Mouse (Mus musculus): Measurements from ENCODE around the gene Sigirr.

Gene Sigirr

DNA sequence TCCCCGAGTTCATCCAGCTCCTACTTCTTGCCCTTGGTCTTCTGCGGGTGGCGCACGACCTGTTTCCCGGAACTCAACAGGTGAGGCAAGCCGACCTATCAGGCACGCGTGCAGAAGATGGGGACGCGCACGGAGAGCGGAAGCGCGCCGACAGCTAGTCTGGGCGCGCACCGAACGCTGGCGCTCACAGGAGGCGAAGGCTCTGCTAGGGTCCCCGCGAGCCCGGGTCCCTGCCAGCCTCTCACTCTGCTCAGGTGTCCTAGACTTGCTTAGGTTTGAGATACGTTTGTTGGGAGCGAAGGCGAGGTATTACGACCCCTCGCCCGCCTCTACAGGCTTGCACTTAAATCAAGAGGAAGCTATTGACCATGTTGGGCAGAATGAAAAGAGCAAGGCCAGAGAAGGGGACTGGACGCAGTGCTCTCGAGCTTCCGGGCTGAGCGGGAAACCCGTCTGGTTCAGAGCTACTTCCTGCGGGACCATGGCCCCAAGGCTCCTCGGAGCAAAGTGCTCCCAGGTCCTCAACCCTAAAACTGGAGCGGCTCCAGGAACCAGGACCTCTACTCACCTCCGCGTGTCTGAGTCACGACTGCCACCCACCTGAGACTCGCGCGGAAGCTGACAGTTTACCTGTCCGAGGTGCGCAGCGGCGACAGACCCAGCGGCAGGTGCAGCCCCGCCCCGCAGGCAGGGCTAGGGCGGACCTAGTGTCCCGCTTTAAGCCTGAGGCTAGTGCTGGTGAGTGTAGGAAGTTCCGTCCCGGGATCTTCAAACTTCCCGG, at the start of gene Sigirr:
Gene Sigirr, minus strand, starts transcription at position 662 of the 781 bp plus-strand sequence.
- DNase-seq (ENCODE audit: low spot score): no peak

DNA sequence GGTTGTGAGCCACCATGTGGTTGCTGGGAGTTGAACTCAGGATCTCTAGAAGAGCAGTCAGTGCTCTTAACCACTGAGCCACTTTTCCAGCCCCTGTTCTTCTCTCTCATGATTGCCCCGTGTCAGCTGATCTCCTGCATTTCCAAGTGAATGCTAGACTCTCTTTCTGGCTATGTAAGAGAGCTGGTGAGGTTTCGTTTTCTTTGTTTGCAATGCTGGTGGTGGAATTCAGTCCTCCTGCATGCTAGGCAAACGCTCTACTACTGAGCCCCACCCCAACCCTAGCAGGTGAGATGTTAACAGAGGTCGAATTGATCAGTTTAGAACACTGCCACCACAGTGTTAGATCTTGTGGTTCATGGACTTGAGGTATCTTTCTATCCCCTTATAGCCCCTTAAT, 48.3 kb upstream of the Sigirr start:
- no peak for DNase-seq (ENCODE audit: low spot score)

DNA sequence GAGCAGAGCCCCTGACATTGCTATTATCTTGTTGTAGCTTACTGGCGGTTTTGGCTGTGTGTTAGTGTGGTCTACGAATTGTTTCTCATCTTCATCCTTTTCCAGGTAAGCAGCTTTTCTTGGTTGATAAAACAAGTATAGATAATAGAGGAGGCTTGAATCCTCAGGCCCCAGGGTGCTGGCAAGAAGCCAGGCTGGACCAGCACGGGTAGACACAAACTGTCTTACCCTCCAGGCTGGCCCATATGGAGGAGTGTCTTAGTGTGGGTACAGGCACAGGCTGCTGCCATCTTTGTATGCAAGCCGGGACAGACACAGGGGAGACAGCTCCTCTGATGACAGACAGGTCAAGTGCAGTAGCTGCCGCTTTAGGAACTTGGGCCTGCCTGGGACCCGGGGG, 46.7 kb upstream of the Sigirr start:
- no peak for DNase-seq (ENCODE audit: low spot score)

DNA sequence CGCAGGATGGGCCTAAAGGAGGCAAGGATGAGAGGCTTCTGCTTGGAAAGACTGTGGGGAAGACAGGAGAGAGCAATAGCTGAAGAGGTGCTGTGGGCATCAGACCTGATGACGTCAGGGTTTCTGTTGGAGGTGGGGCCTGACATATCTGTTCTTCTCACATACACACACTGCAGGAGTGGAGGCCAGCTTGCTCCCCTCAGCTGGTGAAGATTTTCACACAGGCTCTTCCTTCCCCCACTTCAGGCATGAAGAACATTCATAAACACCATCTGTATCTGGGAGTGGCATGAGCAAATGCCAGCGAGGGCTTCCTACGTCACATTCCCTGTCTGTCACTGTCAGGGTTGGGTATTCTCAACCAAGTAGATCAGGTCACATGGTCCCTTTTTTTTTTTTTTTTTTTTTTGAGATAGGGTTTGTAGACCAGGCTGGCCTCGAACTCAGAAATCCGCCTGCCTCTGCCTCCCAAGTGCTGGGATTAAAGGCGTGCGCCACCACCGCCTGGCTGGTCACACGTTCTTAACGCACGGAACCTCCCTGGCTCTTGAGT, 45.7 kb upstream of the Sigirr start:
- DNase-seq (ENCODE audit: low spot score): peak; percentile 78

DNA sequence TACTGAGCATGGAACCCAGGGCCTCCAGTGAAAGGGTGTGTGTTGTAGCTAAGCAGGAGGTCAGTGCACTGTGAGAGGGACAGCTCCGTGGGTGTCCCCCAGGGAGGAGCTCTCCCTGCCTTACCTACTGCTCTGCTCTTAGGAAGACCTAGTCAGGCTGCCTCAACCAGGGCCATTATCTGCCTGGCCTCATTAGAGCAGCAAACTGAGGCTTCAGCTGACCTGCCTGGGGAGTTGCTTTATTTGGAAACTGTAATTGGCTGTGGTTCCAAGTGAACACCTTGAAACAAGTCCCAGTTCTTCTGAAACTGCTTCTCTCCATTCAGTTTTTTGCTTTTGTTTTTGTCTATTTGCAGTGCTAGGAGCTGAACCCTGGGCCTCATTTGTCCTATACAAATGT, 45.0 kb upstream of the Sigirr start:
- no peak for DNase-seq (ENCODE audit: low spot score)

DNA sequence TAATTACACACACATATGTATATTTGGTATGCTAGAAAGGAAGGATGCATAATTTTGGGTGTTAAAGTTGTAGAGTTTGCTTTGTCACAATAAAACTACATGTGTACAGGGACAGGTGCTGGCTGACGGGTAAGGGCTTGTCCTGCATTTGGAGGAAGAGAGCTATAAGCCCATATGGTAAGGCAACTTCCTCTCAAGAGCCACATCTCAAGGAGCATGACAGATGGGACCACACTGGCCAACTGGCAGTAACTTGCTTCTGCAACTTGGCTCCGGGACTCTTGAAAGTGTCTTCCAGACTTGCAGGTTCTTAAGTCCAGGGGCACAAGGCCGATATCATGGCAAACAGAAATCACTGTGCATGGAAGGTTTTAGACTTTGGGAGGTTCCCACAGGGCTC, 44.3 kb upstream of the Sigirr start:
- no peak for DNase-seq (ENCODE audit: low spot score)

DNA sequence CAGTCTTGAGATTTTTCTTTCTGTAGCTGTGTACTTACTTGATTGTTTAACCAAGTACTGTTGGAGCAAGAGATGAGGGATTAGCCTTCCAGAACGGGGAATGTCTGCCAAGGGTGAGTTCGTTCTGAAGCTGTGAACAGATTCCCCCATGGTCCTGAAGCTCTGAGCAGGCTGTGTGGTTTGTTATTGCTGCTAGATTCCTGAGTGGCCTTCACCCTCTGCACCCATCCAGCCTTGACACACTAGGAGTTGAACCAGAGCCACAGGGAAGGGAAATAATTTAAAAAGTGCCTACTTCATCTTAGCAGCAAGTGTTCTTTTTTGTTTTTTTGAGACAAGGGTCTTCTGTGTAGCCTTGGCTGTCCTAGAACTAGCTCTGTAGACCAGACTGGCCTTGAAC, 43.5 kb upstream of the Sigirr start:
- no peak for DNase-seq (ENCODE audit: low spot score)

DNA sequence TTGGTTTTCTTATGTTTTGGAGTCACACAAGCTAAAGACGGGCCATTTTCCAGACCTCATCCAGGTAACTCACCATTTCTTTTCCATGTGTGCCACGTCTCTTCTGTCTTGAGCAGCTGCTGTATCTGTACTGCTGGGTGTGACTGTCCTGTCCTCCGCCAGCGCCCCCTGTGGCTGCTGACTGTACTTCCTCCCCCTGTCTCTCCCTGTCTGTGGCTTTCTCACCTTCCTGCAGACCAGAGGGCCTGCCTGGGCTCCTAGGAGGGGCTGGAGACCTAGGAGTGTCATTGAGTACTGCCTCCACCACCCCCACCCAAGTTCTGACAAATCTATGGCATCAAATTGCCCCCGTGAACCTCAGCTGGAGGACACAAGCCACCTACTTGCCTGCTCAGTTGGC, 42.7 kb upstream of the Sigirr start:
- no peak for DNase-seq (ENCODE audit: low spot score)

DNA sequence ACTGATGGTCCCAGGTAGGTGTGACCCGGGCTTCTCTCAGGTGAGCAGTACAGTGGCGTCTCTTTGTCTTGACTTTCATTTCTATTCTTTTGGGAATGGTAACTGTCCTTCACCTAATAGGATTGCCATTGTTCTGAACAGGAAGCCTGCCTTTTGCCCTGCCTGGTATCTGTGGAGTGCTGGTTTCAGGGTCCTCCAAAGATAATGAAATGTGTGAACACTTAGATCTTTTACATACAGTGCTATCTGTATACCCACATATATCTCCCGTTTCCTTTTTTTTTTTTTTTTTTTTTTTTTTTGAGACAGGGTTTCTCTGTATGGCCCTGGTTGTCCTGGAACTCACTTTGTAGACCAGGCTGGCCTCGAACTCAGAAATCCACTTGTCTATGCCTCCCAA, 41.0 kb upstream of the Sigirr start:
- DNase-seq (ENCODE audit: low spot score): no peak

DNA sequence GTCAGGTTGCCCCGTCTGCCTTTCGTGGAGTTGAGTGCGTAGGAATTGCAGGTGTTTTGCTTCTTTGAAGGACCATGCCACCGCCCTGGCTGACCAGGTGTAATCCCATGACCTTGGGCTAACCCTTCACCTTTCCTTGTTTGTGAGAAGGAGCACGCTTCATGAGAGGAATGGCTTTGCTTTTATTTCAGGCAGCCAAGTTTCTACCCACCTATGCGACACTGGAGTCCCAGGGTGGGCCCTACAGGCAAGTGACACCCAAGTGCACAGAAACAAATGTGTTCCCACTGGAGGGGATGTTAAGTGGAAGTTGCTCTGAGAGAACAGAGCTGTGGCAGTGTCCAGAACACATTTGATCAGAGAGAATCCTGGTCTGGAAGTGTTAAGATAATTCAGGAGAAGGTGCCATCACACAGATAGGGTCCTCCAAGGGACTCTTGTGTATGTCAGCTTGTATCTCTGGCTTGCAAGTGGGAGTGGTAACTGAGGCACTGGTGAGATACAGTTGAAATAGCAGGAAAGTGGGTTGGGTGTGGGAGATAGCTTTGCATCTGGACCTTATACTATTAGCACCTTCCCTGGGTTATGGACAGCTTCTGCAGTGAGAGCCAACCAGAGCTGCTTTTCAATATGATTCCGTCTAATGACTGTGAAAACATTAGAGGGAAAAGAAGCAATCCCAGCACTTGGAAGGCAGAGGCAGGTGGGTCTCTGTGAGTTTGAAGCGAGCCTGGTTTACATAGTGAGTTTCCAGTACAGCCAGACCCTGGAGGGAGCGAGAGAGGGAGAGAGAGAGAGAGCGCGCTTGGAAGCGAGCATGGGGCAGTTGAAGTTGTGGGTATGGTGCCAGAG, 31.8 kb upstream of the Sigirr start:
- peak; percentile 90 for DNase-seq (ENCODE audit: low spot score)

DNA sequence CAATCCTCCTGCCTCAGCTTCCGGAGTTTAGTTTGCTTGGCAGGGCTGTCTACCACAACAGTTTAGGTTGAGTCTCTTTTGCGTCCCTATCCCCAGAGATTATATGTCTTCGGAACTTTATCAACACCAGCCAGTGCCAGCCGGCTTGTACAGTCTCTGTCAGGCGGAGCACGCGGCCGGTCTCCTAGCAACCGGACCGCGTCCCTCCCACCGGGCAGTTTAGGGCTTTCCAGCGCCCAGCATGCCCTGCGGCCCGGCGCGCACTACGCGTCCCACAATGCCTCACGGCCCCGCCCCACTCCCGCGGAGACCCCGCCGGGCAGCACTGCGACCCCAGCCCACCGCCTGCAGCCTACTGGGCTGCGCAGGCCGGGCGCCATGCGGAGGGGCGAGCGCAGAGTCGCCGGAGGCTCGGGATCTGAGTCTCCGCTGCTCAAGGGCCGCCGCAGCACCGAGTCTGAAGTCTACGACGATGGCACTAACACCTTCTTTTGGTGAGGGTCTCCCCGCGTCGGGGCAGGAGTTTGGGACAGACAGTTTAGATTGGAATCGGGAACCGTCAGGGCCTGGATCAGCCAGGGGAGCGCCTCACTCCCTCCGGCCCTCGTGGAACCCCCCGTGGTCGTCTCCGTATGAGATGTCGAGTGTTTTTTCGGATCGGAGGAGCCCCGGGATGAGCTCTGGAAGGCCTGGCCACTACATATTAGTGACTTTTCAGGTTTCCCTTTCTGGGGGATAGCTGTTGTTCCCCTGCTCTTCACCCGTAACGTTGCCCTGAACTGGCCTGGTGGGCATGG, 30.9 kb upstream of the Sigirr start:
- DNase-seq (ENCODE audit: low spot score): peak; percentile 95

DNA sequence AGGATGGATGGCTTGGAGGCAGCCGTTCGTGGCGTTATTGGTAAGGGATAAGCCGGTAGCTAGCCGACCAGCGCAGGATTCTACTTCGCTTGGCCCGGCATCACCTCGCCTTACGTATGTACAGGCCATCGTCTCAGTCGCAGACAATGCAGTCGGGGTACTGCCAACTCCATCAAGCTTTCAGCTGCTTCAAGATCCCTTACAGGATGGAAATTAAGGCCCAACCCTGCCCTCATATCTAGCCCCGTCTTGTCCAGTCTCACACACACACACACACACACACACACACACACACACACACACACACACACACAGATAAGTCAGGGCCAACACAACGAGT, 23.1 kb upstream of the Sigirr start:
- DNase-seq (ENCODE audit: low spot score): no peak

DNA sequence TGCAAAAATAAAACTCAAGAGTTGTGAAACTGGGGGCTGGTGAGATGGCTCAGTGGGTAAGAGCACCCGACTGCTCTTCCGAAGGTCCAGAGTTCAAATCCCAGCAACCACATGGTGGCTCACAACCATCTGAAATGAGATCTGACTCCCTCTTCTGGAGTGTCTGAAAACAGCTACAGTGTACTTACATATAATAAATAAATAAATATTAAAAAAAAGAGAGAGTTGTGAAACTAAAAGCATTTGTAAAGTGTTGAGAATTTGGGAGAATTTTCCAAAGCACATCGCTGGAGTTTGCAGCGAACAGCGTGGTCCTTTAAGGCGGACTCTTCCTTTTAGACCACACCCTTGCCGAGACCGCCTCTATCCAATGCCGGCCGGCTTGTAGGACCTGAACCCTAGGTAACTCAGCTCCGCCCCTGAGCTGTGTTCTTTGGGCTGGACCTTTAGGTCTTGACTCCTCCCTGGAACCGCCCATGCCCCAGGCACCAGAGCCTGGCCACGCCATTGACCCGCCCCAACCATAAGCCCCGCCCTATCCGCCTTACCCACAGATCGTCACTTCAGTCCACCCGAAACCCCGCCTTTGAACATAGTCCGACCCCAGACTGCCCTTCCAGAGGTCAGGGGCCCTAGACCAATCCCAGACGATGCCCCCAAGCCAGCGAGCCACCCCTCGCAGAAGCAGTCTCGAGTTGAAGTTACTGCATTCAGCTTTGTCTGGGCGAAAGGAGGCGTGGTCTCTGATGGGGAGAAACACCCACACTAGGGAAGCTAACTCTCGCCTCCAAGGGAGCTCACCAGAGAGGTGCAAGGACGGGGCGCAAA, 22.5 kb upstream of the Sigirr start:
- peak; percentile 99 for DNase-seq (ENCODE audit: low spot score)

DNA sequence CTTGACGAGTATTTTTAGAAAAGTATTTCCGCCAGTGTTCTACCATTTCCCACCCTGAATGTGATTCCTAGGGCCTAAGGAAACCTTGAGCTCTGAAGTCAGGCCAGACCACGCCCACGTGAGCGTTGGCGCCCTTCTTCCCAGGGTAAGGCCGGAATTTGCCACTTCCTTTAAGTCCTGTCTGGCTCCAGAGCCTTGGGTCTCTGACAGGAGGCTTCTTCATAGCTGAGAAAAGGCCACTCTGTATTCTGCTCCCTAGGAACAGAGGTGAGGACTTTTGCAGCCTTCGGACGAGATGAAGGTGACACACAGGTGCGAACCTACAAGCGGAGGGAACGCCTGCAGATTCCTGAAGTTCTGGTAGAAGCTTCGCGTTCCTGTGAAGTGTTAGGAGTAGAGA, 21.9 kb upstream of the Sigirr start, which contains the start of gene Ptdss2:
Gene Ptdss2, plus strand, starts transcription at position 138 of the 400 bp plus-strand sequence.
- no peak for DNase-seq (ENCODE audit: low spot score)

DNA sequence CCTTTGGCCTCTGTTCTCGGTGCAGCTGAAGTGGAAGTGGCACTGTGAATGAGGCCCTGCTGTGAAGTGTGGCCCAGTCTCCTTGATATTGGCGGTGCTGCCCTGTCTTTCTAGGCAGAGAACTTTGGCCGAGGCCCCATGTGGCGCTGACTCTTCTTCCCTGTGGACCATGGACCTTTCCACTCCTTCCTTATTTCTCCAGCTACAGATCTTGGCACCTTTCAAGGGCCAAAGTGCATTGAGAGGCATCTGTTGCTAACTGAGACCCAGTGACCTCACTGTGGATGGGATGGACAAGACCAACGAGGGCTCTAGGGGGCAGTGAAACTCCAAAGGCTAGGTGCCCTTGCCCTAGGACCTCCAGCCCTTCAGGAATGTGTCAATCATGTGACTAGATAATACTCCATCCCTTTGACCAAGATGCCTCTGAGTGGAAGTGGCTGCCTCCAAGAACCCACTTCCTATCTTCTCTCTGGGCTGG, 20.7 kb upstream of the Sigirr start:
- DNase-seq (ENCODE audit: low spot score): no peak

DNA sequence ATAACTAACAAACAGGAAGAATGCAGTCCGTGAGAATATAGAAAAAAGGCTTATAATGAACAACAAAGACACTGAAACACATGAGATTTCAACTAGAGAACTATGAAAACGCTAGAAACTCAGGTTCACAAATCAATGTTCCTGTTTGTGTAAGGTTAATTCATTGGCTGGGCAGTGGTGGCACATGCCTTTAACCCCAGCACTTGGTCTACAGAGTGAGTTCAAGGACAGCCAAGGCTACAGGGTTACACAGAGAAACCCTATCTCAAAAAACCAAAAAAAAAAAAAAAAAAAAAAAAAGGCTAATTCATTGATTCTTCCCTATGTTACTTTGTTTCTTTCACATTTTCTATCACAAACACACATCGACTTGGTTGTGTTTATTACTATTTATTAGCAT, 20.2 kb upstream of the Sigirr start:
- no peak for DNase-seq (ENCODE audit: low spot score)

DNA sequence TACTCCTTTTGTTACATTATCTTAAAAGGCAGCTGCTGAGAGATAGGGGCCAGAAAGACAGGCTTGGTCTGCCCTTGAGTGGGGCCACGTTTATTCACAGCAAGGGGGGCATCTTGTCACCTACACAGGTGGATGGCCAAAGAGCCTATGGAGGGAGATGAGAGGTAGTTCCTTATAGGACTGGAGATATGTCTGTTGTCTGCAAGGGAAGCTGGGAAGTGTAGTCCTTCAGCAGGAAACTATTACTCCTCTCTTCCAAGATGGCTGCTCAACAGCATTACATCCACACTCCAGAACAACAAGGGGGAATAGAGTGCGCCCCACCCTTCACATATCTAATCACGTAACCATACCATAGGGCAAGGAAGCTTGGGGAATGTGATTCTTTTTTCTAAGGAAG, 19.1 kb upstream of the Sigirr start:
- DNase-seq (ENCODE audit: low spot score): no peak

DNA sequence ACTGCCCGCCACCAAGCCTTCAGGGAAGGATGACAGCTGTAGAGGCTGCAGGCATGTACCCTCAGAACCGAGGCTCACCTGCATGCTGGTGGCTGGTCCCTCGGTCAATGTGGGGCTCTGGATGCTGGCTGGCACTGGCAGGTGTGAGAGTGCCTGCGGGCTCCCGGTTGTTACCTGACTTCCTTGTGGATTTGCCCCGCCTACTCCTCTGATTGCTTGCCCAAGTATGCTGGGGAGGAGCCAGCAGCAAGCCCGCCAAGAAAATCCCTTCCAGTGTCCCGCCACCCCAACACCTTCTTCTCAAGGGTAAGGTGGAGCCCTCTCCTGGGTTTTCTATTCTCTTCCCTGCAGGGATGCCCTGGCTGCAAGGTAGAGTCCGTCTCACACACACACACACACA, 17.3 kb upstream of the Sigirr start, which contains the start of gene Ano9:
Gene Ano9, minus strand, starts transcription at position 171 of the 400 bp plus-strand sequence.
- no peak for DNase-seq (ENCODE audit: low spot score)

DNA sequence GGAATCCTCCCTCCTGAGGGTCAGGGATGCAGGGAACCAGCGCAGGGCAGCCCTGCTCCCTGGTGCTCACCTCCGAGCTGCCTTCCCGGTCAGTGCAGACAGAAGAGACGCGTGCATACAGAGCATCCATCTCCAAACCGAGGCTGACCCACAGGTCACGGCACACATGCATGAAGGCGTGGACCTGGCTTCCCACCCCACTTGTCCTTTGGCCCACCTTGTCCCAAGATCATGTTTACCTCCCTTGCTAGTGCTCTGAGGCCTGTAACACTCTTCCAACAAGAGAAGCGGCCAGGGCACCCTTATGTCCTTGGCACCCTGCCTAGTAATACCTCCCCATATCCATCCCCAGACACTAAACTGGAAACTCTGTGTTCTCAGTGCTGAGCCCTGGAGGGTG, 15.5 kb upstream of the Sigirr start:
- DNase-seq (ENCODE audit: low spot score): no peak

DNA sequence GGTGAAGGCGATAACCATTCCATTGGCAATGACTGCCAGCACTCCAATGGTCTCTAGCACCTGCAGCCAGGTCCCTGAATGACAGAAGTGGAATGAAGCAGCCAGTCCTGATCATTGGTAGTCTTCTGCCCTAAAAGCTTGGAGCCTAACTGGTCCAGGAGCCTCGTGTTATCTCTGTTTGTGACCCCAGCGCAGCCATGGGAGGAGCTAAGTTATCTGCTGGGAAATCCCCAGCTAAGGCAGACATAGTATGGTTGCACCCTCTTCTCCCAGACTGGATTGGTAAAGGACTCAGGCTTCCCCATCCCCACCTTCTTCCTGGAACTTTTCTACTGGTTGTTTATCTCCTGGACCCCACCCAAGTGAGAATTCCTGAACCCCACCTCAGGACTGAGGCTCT, 2.8 kb upstream of the Sigirr start:
- peak; percentile 63 for DNase-seq (ENCODE audit: low spot score)

DNA sequence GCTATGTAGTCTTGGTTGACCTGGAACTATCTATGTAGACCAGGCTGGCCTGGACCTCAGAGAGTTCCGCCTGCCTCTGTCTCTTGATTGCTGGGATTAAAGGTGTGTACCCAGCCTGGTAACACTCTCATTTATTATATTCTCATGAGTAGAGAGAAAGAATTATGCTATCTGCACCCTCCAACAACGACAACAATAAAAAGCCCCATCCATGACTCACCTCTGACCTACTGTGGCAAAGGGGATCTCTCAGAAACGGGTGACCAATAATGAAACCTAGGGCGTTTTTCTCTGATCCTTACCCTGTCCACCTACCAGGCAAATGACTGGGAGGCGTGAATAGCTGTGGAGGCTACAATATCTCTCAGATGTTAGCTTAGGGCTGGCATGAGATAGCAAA, 3.2 kb downstream of the Sigirr start:
- no peak for DNase-seq (ENCODE audit: low spot score)
